Mouse (Mus musculus) myocyte (in vitro differentiated cells): ENCODE data around the gene Aldh2.

Experiments
- E2F4 ChIP-seq: IDR thresholded peaks from one replicate; pipeline ENCODE4 v1.6.1; 2011; ENCODE audit warnings: mild to moderate bottlenecking, control low read depth, moderate library complexity; ENCODE audit not compliant: insufficient read depth
- MYOD1 ChIP-seq, 3 experiments: IDR thresholded peaks; one replicate each; pipeline ENCODE4 v1.6.1; 2011; ENCODE audit warnings: control low read depth in 2 of 3, low read depth in 2 of 3, mild to moderate bottlenecking in 2 of 3, moderate library complexity in 1 of 3; ENCODE audit not compliant: insufficient read length in 2 of 3, control insufficient read depth in 1 of 3
- POLR2A ChIP-seq: IDR thresholded peaks from one replicate; pipeline ENCODE4 v1.6.1; 2011; ENCODE audit warnings: low read depth, mild to moderate bottlenecking, control low read depth, moderate library complexity; ENCODE audit not compliant: insufficient read length
- POLR2AphosphoS2 ChIP-seq: IDR thresholded peaks from one replicate; pipeline ENCODE4 v1.6.1; 2011; ENCODE audit warnings: low read depth, control low read depth; ENCODE audit not compliant: insufficient read length

DNA sequence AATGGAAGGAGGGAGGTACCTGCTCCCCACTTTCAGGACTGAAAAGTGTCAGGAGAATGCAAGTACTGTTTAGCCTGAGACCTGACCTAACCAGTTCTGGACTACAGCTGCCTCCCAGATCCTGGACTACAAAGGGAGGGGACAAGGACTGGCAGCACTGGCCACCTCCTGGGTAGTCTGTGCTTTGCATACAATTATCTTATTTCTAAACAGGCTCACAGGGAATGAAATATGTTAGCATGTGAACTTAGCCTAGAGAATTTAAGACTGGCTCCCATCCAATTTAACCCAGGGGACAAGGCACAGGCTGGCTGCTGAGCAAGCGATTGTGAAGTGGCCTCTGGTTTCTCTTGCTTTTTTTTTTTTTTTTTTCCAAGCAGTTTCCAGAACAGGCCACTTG is 22.8 kb downstream of the Aldh2 start:
- no peak for TF ChIP-seq POLR2AphosphoS2
- TF ChIP-seq POLR2A: no peak
- no peak for TF ChIP-seq E2F4
- no peak for TF ChIP-seq MYOD1 (IDR thresholded peaks at IDR 0.05; ENCODE audit: control insufficient read depth in 1 of 3, insufficient read length in 2 of 3, low read depth in 2 of 3)
